In genomic region chr7:43995577-43995976, GRCm38 (mm10) we compare ENCODE assay signal across 19 mouse cellular contexts. TPM values are rescaled to one million over a fixed set of nuclear protein-coding genes. Genes with fewer than 3 reads are reported as not detected.
TF ChIP-seq lines count a peak whose summit lies in the region.
"Not testable (repeated sequence)": the region's sequence is repeated elsewhere in the genome, so short reads cannot be mapped to it uniquely, and the experiment has no call there.
"Had no signal": no experiment of that assay in that cellular context is flagged by ENCODE, and none has a peak within 500 bp of the region (broad histone marks: within the 10 kb centered on the region; RNA-seq: fewer than 3 reads in every experiment).

Gene Klk1b11, plus strand, starts transcription at chr7:43995877.

- H3K36me3 ChIP-seq in macrophage (ENCODE audit: inconsistent target): not testable (repeated sequence)

- H3K27ac ChIP-seq in bone marrow macrophage, adult 2 months (ENCODE audit: insufficient read depth, low read depth, low read length): peak within 1 kb of the TSS; percentile 77
- peak within 1 kb of the TSS; percentile 85 for H3K27ac ChIP-seq in macrophage

- H3K4me3 ChIP-seq in bone marrow macrophage, adult 2 months (ENCODE audit: insufficient read depth, low read length); macrophage (ENCODE audit: inconsistent target): not testable (repeated sequence)

- not testable (repeated sequence) for TF ChIP-seq CTCF in bone marrow macrophage, adult 2 months (IDR thresholded peaks at IDR 0.05; ENCODE audit: low read depth, low read length)

- peaks cover 52% of the 10 kb centered on the region for H3K4me1 ChIP-seq in bone marrow macrophage, adult 2 months (ENCODE audit: control insufficient read depth, insufficient read depth, low read length)

- not testable (repeated sequence) for H3K79me2 ChIP-seq in macrophage (ENCODE audit: inconsistent target)

- 83% methylated on average over 4 of the region's 4 CpGs for WGBS in macrophage (ENCODE audit: missing documents)

- TF ChIP-seq POLR2A in bone marrow macrophage, adult 2 months (IDR thresholded peaks at IDR 0.05; ENCODE audit: borderline replicate concordance, low read depth, low read length): not testable (repeated sequence)

RNA-seq across cellular contexts. Expression of gene Klk1b11, which starts in this region (rescaled TPM):
- 1.4 and 2.8 TPM in 2 replicates for polyA plus RNA-seq in bone marrow macrophage, adult 2 months (2012; ENCODE audit: insufficient read depth, insufficient read length, missing spikeins)
- total RNA-seq in macrophage (2018; cell fraction: chromatin; rRNA removed): not detected
- 10 to 100 TPM in 14 of 26 experiments, 1 to 10 TPM in 12; 1.7 to 41.4 (median 11.8) TPM for total RNA-seq in macrophage (2018; cell fraction: cytosol; rRNA removed)
- 10 to 100 TPM in 5 of 26 experiments, 1 to 10 TPM in 20, not detected in 1; 1.3 to 17.5 (median 6.0) TPM for total RNA-seq in macrophage (2018; cell fraction: nucleus; rRNA removed)
- 8.0 to 74.1 TPM (median 17.4 TPM) in 3 replicates for polyA plus RNA-seq in macrophage (2018)
- total RNA-seq: adrenal gland, adult 18-20 months; adrenal gland, adult 2 months; adrenal gland, adult 8-10 months; adrenal gland, postnatal 10 days; adrenal gland, postnatal 14 days; adrenal gland, postnatal 25 days; adrenal gland, postnatal 36 days; CH12.LX; ES-E14; G1E; MEL had no signal
- polyA plus RNA-seq: activated CD4-positive, CD25-positive, alpha-beta regulatory T cell, adult 4 months; adrenal gland, adult 2 months; brain, embryonic 14.5 days; C2C12; CD4-positive, CD25-positive, alpha-beta regulatory T cell, adult 4 months; cerebellum, adult 2 months; G1E; Patski had no signal
